Mouse (Mus musculus): ENCODE data around the gene D230025D16Rik. TPM values are rescaled to one million over a fixed set of nuclear protein-coding genes. Genes with fewer than 3 reads are reported as not detected.
"Not testable (repeated sequence)": the region's sequence is repeated elsewhere in the genome, so short reads cannot be mapped to it uniquely, and the experiment has no call there.

The D230025D16Rik gene
- total RNA-seq, 2 experiments from 2014 or later, result 19.1 to 20.8 TPM

DNA sequence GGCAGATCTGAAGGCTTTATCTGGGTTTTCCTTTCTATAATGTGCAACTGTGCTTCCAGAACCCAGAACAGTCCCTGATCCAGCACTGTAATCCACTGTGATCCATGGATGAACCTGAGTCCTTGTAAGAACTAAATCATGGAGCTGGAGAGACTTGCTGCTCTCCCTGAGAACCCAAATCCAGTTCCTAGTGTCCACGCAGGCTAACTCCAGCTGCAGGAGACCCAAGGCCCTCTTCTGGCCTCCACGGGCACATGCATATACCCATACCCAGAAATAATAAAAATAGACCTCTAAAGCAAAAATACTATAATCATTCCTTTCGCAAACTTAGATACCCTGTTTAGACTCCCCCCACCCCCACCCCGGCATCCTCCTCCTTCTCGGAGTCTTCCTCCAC, 63.3 kb downstream of the D230025D16Rik start:
- intact Hi-C loops (cut with DNase I), result loop anchor here (2.0 kb wide), 1 partner anchor 23 kb away; the partner anchor contains the start of genes Fbxl8 and Tradd
- no peak for DNase-seq

DNA sequence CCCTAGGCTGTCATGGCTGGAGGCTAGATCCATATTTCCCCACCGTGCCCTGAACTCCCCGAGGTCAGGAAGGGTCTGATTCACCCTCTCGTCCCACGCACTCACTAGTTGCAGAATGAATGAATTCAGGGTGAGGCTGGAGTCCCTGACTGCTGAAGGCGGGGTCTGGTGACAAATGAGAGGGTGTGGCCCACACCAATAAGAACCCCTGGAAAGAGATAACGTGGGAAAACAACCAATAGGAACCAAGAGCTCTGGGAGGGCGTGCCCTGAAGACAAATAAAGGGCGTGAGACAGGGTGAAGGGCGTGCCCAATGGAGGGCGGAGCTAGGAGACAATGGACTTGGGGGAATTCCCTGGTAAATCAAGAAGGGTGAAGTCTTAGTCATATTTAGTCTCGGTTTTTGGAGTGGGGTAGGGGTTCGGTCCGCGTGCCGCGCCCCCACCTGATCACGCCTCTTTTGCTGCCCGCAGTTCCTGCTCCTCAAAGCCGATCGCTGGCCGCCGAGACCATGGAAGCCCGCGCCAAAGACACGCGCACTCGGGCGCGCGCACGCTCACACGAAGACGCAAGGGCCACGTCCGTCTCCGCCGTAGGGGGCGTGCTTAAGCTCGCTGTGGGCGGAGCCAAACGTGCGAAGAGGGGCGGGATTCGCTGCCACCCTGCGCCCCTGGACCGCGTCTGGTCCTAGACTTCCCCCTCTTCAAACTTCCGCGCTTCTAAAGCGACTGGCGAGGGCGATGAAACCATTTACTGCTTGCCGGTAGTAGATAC, 64.2 kb downstream of the D230025D16Rik start:
- intact Hi-C loops (cut with DNase I), result loop anchor here (2.0 kb wide), 1 partner anchor 24 kb away; the partner anchor contains the start of genes Fbxl8 and Tradd

DNA sequence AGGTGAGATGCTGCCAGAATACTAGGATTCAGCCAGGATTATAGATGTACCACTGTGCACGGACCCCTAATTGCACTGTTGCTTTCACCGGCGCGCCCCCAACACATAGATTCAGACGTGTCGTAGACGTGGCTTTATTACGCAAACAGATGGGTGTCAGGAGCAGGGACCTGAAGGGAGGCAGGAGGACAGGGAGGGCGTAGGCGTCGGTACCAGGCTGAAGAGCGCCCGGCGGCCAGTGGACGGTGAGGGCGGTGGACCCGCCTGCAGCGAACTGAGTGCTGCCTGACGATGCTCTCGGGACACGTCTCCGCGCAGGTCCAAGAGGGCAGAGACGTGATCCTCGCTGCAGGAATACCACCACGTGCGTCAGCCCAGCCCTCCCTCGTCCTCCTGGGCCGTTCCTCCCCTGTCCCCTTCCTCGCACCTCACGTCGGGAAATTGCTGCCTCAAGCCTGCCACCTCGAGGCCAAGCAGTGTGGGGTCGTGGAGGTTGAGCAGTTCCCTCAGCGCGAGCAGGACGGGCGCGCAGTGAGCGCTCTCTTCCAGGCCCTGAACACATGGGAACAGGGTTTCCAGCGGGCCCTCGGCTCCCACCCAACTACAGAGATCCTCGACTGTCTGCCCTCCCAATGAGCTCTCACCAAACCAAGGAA, 65.0 kb downstream of the D230025D16Rik start, which contains the start of gene 4931428F04Rik:
Gene 4931428F04Rik (minus strand): TSS at position 60 of the 656 bp plus-strand sequence.
- intact Hi-C loops (cut with DNase I), result loop anchor here (2.0 kb wide), 1 partner anchor 25 kb away; the partner anchor contains the start of genes Fbxl8 and Tradd
- no peak for DNase-seq

More for the DNA sequence above, 64.2 kb downstream of the D230025D16Rik start:
- DNase-seq, result peak; percentile 91 to 92

- intact Hi-C loops (cut with DNase I), result no loop called here
Observed at GRCm38 (mm10) chr8:105290554-105291314, 65.8 kb downstream of the D230025D16Rik start.

DNA sequence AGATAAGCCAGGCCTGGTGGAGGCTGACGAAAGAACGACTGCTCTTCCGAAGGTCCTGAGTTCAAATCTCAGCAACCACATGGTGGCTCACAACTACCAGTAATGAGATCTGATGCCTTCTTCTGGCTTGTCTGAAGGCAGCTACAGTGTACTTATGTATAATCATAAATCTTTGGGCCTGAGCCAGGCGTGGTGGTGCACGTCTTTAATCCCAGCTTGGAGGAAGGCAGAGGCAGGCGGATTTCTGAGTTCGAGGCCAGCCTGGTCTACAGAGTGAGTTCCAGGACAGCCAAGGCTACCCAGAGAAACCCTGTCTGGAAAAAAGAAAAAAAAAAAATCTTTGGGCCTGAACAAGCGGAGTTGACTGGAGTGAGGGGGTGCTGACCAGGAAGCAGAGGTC, 66.4 kb downstream of the D230025D16Rik start:
- DNase-seq; intact Hi-C loops (cut with DNase I): not testable (repeated sequence)

More at GRCm38 (mm10) chr8:105290554-105291314, 65.8 kb downstream of the D230025D16Rik start:
- peak; percentile 91 to 94 for DNase-seq

DNA sequence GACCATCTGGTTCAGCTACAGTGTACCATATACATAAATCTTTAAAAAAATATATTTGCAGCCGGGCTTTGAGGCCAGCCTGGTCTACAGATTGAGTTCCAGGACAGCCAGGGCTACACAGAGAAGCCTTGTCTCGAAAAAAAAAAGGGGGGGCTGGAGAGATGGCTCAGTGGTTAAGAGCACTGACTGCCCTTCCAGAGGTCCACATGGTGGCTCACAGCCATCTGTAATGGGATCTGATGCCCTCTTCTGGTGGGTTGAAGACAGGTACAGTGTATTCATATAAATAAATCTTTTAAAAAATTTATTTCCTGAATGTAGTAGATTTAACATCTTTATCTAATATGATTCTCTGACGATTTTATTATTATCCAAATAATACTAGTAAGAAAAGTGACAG, 66.9 kb downstream of the D230025D16Rik start:
- intact Hi-C loops (cut with DNase I); DNase-seq: not testable (repeated sequence)

DNA sequence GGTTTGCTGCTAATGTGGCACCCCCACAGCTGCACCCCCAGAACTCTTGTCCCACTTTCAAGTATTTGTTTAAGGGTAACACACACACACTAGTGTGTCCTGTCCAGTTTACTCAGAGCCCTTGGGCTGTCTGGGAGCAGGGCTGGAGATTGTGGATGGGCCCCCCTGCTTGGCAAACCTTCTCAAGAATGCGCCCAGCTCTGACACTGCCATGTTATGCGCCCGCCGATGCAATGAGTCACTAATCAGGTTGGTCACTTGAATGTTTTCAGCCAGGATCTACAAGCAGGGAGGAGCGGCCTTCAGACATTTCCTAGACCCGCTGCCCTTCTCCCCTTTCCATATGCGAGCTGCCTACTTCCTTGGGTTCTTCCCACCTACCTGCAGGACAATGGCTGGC, 67.5 kb downstream of the D230025D16Rik start:
- intact Hi-C loops (cut with DNase I), result no loop called here
- DNase-seq, result no peak

DNA sequence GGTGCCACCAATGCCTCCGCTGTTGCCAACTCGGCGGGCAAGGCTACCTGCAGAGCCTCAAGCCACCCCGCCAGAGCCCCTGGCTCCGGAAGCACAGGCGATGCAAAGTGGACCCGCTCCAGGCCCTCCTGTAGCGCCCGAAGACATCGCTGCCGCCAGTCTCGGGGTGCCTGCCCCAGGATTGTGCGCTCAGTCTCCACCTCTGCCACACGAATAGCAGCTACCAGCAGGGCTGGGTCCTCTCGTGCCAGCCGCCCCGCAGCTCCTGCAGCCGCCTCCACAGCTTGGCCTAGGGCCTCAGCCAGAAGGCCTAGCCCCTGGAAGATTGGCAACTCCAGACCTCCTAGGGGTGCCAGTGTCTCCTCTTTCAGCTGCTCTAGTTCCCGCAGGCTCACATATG, 68.5 kb downstream of the D230025D16Rik start:
- DNase-seq, result no peak
- intact Hi-C loops (cut with DNase I), result no loop called here

DNA sequence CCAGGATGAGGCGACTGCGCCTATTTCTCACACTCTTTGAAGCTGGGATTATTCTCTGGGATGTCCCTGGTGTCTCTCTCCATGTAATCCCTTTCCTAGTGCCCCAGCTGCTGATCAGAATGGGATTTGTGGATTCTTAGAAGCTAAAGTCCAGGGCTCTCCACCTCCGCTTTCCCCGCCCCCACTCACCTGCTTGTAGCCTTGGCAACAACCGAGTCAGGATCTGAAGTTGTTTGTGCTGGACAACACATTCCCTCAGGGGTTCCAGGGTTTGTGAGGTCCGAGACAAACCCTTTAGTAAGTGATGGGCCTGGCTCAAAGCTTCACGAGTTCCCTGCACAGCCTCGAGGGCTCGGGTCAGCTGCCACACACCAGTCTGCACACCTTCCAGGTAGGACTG, 69.8 kb downstream of the D230025D16Rik start:
- DNase-seq, result no peak
- intact Hi-C loops (cut with DNase I), result no loop called here

DNA sequence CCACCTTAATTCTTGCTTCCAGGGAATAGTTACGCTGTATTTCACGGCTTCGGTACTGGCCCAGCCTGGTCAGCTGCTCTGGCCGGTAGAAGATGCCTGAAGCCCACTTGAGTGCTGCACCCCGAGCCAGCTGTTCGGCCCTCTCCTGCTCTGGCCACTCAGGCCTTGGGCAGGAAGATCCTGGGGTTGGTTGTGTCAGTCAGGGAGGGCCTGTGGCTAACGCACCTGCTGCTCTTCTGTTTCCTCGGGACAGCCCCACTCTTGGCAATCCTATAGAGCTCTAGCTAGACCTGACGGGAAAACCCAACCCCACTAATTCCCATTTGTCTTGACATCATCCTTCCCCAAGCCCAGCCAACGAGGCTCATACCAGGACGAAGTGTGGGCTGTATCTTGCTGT, 70.3 kb downstream of the D230025D16Rik start:
- intact Hi-C loops (cut with DNase I), result no loop called here
- no peak for DNase-seq

DNA sequence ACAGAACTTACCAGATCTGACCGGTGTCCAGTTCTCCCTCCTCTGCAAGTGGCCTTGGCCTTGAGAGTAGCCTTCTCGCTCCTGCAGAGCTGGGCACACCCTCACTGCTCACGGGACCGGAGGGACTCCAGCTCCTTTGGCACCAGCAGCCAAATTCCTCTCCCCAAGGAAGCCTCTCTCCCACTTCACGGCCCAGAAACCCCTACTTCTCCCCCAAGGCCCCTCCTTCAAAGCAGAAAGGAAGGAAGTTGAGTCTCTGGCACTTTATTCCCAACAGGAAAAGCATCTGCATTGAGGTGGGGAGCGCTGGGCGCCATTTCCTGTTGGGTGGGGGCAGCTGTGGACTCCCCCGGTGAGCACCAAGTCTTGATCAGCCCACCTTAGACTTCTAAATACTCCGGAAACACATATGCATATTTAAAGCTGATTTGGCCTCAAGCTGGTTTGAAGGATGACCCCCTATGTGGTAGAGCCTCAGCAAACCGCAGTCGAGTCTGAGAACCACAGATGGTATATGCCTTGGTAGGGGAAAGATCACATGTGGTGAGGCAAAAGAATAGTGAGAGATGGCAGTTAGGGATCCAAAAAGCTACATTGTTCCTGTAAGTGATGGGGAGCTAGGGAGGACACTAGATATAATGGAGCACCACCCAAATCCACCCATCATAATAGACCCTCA, 71.1 kb downstream of the D230025D16Rik start, which contains the start of gene Exoc3l:
Gene Exoc3l (minus strand): TSS at position 207 of the 679 bp plus-strand sequence.
- intact Hi-C loops (cut with DNase I), result no loop called here
- no peak for DNase-seq

GRCm38 (mm10) chr8:105297511-105298192, 72.7 kb downstream of the D230025D16Rik start, which contains the start of gene E2f4:
TSS of gene E2f4 (plus strand) at chr8:105297663.
- peak; percentile 89 to 91 for DNase-seq
- intact Hi-C loops (cut with DNase I), result loop anchor here (1.0 kb wide), 1 partner anchor 29 kb away; the partner anchor contains the start of genes Lrrc29 and Tmem208

DNA sequence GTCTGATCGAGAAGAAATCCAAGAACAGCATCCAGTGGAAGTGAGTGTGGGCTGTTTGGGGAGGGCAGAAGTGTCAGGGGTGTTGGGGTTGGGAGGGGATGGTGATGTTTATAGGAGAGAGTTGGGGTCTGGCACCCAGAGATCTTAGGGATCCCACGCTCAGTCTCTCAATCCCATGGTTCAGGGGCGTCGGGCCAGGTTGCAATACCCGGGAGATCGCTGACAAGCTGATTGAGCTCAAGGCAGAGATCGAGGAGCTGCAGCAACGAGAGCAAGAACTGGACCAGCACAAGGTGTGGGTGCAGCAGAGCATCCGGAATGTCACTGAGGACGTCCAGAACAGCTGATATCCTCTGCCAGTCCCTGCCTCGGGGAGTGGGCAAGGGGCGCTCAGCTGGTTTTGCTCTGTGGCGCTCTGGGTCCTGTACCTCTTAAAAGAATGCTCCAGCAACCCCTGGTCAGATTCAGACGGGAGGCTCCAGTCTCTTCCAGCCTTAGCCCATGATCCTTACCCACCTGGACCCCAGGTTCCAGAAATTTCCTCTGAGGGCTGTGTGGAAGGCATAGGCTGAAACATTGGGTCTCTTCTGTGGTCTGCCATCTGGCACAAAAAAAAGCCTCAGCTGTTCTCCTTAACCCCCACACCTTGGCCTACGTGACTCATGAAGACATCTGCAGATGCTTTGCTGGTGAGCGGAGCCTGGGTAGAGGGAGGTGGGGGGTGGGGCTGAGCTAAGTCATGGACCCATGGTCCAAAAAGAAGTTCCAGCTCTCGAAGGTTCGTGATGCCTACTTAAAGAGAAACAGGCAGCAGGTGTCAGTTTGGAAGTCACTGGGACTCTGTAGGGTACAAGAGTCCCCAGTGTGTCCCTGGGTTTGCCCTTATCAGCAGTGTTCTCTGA, 73.7 kb downstream of the D230025D16Rik start:
- no peak for DNase-seq
- intact Hi-C loops (cut with DNase I), result loop anchor here (1.0 kb wide), 1 partner anchor 28 kb away; the partner anchor contains the start of genes Lrrc29 and Tmem208

GRCm38 (mm10) chr8:105299962-105300361, 75.0 kb downstream of the D230025D16Rik start:
- intact Hi-C loops (cut with DNase I), result no loop called here
- DNase-seq, result no peak
